15 mouse cellular contexts compared by ENCODE assay signal in the genomic region with DNA sequence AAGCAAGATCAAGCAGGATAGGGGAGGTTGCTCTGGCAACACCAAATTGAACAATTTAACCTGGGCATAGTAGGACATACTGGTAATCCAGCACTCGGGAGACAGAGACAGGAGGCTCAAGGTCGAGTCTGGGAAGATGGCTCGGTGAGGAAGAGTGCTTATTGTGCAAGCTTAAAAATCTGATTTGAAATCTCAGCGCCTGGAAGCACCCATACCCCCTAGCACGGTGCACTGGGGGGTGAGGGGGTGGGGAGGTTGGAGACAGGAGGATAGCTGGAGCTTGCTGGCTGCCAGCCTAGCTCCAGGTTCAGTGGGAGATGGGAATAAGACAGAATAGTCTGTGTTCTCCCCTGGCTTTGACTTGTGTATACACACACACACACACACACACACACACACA.
"Had no signal": no experiment of that assay in that cellular context is flagged by ENCODE, and none has a peak within 500 bp of the region (broad histone marks: within the 10 kb centered on the region; RNA-seq: fewer than 3 reads in every experiment).

No protein-coding gene starts in this region.

- H3K4me3 ChIP-seq: neural tube, embryonic 15.5 days; stomach, embryonic 15.5 days had no signal

- H3K36me3 ChIP-seq: neural tube, embryonic 15.5 days; stomach, embryonic 15.5 days had no signal

- H3K9ac ChIP-seq: neural tube, embryonic 15.5 days; stomach, embryonic 15.5 days had no signal

- DNase-seq: retina, postnatal 1 day; right cerebral cortex, adult 18-20 months; right cerebral cortex, postnatal 14 days; right cerebral cortex, postnatal 25 days; right cerebral cortex, postnatal 4 days; spleen, adult 18-20 months; thymus, adult 18-20 months; thymus, adult 2 months; thymus, postnatal 14 days; thymus, postnatal 25 days; thymus, postnatal 36 days; thymus, postnatal 4 days had no signal

- H3K27ac ChIP-seq: neural tube, embryonic 15.5 days; stomach, embryonic 15.5 days; stomach, postnatal 0 days had no signal

- H3K4me2 ChIP-seq: neural tube, embryonic 15.5 days; stomach, embryonic 15.5 days had no signal

- H3K9me3 ChIP-seq: neural tube, embryonic 15.5 days; stomach, embryonic 15.5 days had no signal

- H3K4me1 ChIP-seq: neural tube, embryonic 15.5 days; stomach, embryonic 15.5 days had no signal

- H3K27me3 ChIP-seq: neural tube, embryonic 15.5 days; stomach, embryonic 15.5 days had no signal
